Mouse (Mus musculus) lung, adult 2 months (tissue): ENCODE results near the gene Tekt4. TPM values are rescaled to one million over a fixed set of nuclear protein-coding genes. Genes with fewer than 3 reads are reported as not detected.
A peak's percentile ranks its signal among the peaks of the same experiment; 100 is the strongest.

ENCODE experiments used
- DNase-seq: peaks from one replicate; pipeline ENCODE4 v3.0.0; 2022
- H3K4me1 ChIP-seq: fragments of 200-500 bp; 2 replicates; pipeline ENCODE4 v1.6.1; 2011; ENCODE audit warnings: low read length; ENCODE audit not compliant: control insufficient read depth, insufficient read depth
- H3K4me3 ChIP-seq: fragments of 200-500 bp; replicated peaks from 2 replicates; pipeline ENCODE3; 2011; ENCODE audit warnings: low read depth, mild to moderate bottlenecking, control low read depth, low read length; ENCODE audit errors: extremely low read depth
- CTCF ChIP-seq: fragments of 200-500 bp; IDR thresholded peaks from 2 replicates; pipeline ENCODE4 v1.5.1; 2011; ENCODE audit warnings: mild to moderate bottlenecking, low read length, control low read depth; ENCODE audit not compliant: insufficient read depth
- POLR2A ChIP-seq: fragments of 200-500 bp; IDR thresholded peaks from 2 replicates; pipeline ENCODE4 v1.6.1; 2011; ENCODE audit warnings: low read depth, mild to moderate bottlenecking, control low read depth, low read length, borderline replicate concordance; ENCODE audit errors: extremely low read depth
- WGBS: fragments of 180-500 bp; shearing (Covaris S2); methylation state at CpG from one replicate; pipeline ENCODE4 v1.1.7; 2018; 5-methylcytosine and 5-hydroxymethylcytosine counted together
- polyA plus RNA-seq: library from polyadenylated mRNA; depleted of rRNA; stranded (reverse); fragments of >200 nt; gene quantifications from 2 replicates; pipeline ENCODE4 v1.2.3, GENCODE M21; 2012

The Tekt4 gene
- polyA plus RNA-seq, 1 experiment: 11.9 TPM

DNA sequence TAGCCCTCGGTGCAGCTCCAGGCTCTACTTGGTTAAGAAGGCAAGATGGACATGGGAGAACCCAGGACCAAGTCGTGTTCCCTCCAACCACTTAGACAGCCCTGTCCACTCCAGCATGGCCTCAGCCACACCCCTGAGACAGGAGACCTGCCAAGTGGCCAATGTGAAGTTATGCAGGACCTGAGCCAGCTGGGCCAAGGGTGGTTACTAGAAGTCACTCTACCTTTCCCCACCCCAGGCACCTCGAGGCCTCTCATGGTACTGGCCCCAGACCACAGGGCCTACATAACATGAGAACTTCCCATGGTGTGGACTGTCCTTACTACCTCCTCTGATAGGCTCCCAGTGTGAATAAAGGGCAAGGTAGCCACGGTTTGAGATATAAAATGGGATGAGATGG is 40.2 kb upstream of the Tekt4 start:
- TF ChIP-seq CTCF: no peak
- TF ChIP-seq POLR2A: no peak
- Histone ChIP-seq H3K4me3 (no peak overlapping the region), H3K4me1 (no peaks in the 10 kb centered on the region)
- DNase-seq: peak; percentile 6
- WGBS: 49% methylated on average over 4 of the region's 4 CpGs

GRCm38 (mm10) chr17:25414917-25415316 is 39.5 kb upstream of the Tekt4 start:
- WGBS: 42% methylated on average over 3 of the region's 3 CpGs
- TF ChIP-seq CTCF (no peak), POLR2A (no peak)
- no peak for DNase-seq
- Histone ChIP-seq H3K4me3 (no peak overlapping the region), H3K4me1 (no peaks in the 10 kb centered on the region)

DNA sequence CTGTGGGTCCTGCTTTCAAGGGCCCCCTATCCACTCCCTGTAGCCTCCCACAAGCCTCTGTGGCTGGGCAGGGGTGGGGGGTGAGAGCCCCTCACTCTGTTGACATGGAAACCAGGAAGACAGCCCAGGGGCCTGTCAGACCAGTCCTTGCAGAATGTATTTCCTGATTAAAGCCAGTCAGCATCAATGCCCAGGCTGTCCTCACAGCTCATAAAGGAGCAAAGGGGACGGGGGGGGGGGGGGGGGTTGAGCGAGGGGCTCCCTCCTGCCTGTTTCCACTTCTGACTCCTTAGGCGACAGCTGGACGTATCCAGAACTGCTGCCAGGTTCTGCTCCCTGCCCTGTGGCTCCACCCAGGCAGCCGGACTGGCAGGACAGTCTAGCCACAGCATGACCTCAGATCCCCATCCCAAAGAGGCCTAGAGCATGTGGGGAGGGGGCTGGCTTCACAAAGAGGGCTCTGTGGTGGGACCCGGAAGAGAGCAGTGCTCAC is 38.9 kb upstream of the Tekt4 start:
- no peak for TF ChIP-seq CTCF
- TF ChIP-seq POLR2A: no peak
- no peaks in the 10 kb centered on the region for H3K4me1 ChIP-seq
- H3K4me3 ChIP-seq: no peak overlapping the region
- no peak for DNase-seq
- WGBS: 20% methylated on average over 6 of the region's 6 CpGs

DNA sequence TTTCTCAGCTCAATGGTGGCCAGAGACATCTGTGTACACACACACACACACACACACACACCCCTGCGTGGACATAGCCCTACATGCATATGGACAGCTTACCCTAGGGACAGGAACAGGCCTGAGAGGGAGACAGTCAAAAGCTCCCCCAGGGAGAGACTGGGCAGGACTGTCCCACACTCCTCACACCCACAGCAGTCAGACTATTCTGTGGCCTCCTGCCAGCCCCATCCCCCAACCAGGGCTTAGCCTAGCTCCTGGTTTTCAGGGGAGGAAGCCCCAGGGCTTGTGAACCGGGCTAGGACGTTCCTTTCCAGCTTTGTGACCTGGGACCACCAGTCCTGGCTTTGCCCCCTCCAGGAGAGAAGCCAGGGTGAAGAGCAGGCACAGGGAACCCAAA is 38.2 kb upstream of the Tekt4 start:
- no peak for TF ChIP-seq POLR2A
- TF ChIP-seq CTCF: no peak
- no peak overlapping the region for H3K4me3 ChIP-seq
- no peaks in the 10 kb centered on the region for H3K4me1 ChIP-seq
- DNase-seq: no peak
- 20% methylated on average over 3 of the region's 3 CpGs for WGBS

DNA sequence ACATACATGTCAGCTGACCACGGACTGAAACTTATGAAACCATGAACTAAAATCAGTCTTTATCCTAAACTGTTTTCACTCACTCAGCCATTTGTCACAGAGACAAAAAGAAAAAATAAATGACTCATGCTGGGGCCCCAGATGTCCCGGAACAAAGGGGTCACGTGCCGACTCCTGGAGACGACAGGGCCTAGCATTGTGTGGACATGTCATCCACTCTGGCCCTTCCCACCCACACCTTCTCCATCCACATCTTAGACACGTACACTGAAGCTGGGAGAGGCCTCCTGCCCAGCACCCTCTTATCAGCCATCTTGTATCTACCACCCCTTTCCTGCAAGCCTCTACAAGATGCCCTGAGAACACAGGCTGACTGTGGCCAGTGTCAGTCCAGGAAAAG is 36.4 kb upstream of the Tekt4 start:
- 58% methylated on average over 6 of the region's 6 CpGs for WGBS
- Histone ChIP-seq H3K4me3 (no peak overlapping the region), H3K4me1 (no peaks in the 10 kb centered on the region)
- no peak for DNase-seq
- TF ChIP-seq CTCF (no peak), POLR2A (no peak)

DNA sequence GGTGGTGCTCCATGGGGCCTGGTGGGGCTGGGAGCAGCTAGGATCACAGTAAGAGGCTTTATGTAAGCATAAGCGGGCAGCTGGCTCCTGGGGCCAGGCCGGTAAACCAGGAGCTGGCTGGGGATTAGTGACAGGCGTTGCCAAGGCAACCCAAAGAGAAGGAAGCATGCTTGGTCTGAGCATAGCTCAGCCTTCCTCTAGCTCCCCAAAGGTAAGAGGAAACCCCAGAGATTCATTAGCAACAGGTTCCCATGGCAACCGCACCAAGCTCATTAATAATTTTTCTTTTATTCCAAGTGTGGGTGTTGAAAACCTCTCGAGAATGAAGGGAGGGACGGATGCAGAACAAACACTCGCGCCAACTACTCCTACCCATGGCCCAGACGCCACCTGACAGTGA is 35.5 kb upstream of the Tekt4 start:
- DNase-seq: no peak
- TF ChIP-seq POLR2A (no peak), CTCF (no peak)
- WGBS: 35% methylated on average over 9 of the region's 9 CpGs
- Histone ChIP-seq H3K4me1 (no peaks in the 10 kb centered on the region), H3K4me3 (no peak overlapping the region)

GRCm38 (mm10) chr17:25420998-25421397 is 33.4 kb upstream of the Tekt4 start:
- WGBS: 83% methylated on average over 3 of the region's 3 CpGs
- H3K4me3 ChIP-seq: no peak overlapping the region
- DNase-seq: no peak
- H3K4me1 ChIP-seq: no peaks in the 10 kb centered on the region
- no peak for TF ChIP-seq CTCF

- TF ChIP-seq POLR2A (no peak), CTCF (no peak)
- 64% methylated on average over 8 of the region's 8 CpGs for WGBS
- Histone ChIP-seq H3K4me1 (no peaks in the 10 kb centered on the region), H3K4me3 (no peak overlapping the region)
- no peak for DNase-seq
Measured at GRCm38 (mm10) chr17:25424526-25425080, 29.8 kb upstream of the Tekt4 start.

DNA sequence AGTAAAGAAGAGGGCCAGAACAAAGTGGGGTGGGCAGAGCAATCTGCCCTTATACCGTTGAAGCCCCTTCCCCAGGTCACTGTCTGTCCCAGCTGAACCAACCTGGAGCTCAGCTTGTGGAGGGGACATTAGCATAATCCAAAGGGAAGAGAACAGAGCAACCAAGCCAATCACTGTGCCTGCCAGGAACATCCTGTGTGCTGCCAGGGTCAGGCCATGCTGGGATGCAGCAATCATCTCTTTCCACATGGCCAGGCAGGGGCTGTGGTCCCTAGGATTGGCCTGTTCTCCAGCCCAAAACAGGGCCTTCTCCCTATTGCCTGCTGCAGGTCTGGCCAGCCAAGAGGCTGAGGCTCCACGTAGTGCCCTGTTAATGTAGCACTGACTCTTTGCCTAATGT is 28.4 kb upstream of the Tekt4 start:
- WGBS: 52% methylated on average over 2 of the region's 2 CpGs
- no peaks in the 10 kb centered on the region for H3K4me1 ChIP-seq
- no peak for DNase-seq
- TF ChIP-seq POLR2A (no peak), CTCF (no peak)
- H3K4me3 ChIP-seq: no peak overlapping the region

DNA sequence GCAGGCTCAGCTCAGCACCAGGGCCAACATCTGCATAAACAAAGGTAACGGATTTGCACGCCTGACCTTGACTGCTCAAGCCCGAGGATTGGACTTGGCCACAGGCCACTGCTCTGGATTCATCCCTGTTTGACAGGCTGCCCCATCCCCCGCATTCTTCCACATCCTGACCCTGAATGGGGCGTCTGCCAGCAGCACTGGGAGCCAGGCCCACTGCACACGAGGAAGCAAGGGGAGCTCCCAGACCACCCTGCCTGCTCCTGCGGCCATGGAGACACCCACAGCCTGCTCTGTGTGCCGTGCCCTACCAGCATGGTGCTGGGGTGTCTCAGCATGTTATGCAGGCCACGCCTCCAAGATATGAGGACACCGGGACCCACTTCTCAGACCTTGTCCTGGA is 27.0 kb upstream of the Tekt4 start:
- WGBS: 25% methylated on average over 10 of the region's 10 CpGs
- TF ChIP-seq CTCF (no peak), POLR2A (no peak)
- no peak for DNase-seq
- Histone ChIP-seq H3K4me3 (no peak overlapping the region), H3K4me1 (no peaks in the 10 kb centered on the region)
